ENCODE assay signal across 14 mouse cellular contexts in the genomic region with DNA sequence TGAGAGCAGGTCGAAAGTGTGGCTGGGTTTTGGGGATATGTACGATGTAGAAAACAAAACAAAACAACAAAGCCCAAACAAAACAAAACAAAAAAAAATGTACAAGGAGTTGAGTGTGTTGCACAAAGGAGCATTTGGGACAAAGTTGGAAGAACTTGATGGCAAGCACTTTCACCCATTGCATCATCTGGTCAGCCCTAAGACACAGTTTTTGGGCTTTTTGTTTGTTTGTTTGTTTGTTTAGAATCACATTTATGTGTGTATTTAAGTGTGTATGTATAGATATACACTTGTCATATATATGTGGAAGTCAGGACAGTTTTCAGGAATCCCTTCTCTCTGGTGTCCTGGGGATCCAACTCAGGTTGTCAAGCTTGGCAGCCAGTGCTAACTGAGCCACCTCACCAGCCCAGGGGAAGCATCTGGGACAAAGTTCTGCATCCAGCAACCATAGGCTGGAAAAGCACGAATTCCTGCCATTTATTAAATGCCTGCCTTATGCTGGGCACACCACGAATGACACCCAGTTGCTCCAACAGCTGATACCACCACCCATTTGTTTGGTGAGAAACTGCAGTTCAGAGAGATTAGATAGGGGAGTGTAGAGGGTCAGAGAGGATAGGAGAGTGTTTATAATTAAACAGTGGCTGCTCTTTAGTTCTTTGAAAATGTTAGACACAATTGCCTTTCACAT. TPM values are rescaled to one million over a fixed set of nuclear protein-coding genes. Genes with fewer than 3 reads are reported as not detected.
DNase-seq lines count a peak whose midpoint lies in the region; ATAC-seq and TF ChIP-seq lines count a peak whose summit lies in the region.
"Had no signal": no experiment of that assay in that cellular context is flagged by ENCODE, and none has a peak within 500 bp of the region (broad histone marks: within the 10 kb centered on the region; RNA-seq: fewer than 3 reads in every experiment).

No protein-coding gene starts in this region.

- H3K9me3 ChIP-seq in liver, postnatal 0 days (ENCODE audit: low read length) = no peaks in the 10 kb centered on the region
- H3K9me3 ChIP-seq in heart, embryonic 10.5 days = no peaks in the 10 kb centered on the region
- H3K9me3 ChIP-seq: embryonic facial prominence, embryonic 12.5 days; forebrain, embryonic 15.5 days; neural tube, embryonic 12.5 days had no signal

- 27% methylated on average over 4 of the region's 4 CpGs for WGBS in heart, adult 2 months
- 15% methylated on average over 4 of the region's 4 CpGs for WGBS in liver, postnatal 0 days (ENCODE audit: insufficient replicate concordance)
- 33% methylated on average over 4 of the region's 4 CpGs for WGBS in heart, embryonic 10.5 days

- no peak overlapping the region for H3K9ac ChIP-seq in heart, adult 2 months (ENCODE audit: low read depth, low read length)
- H3K9ac ChIP-seq in liver, postnatal 0 days (replicated peaks) = peak overlapping the region; percentile 21; the same call in 1 of the 2 replicates
- H3K9ac ChIP-seq: embryonic facial prominence, embryonic 12.5 days; forebrain, embryonic 15.5 days; neural tube, embryonic 12.5 days had no signal

- H3K4me3 ChIP-seq in heart, adult 2 months = no peak overlapping the region
- H3K4me3 ChIP-seq in brown adipose tissue, adult 24 weeks (ENCODE audit: insufficient read depth, low read depth, low read length) = no peak overlapping the region
- H3K4me3 ChIP-seq in liver, postnatal 0 days (ENCODE audit: low read depth, low read length) = no peak overlapping the region
- H3K4me3 ChIP-seq in heart, embryonic 10.5 days = no peak overlapping the region
- H3K4me3 ChIP-seq: embryonic facial prominence, embryonic 12.5 days; forebrain, embryonic 15.5 days; neural tube, embryonic 12.5 days had no signal

- peak overlapping the region; percentile 15 for H3K27ac ChIP-seq in heart, adult 2 months
- peak overlapping the region; percentile 75 for H3K27ac ChIP-seq in brown adipose tissue, adult 24 weeks (replicated peaks; ENCODE audit: low read depth, low read length)
- H3K27ac ChIP-seq in liver, postnatal 0 days (ENCODE audit: low read depth) = peak overlapping the region; percentile 78
- no peak overlapping the region for H3K27ac ChIP-seq in heart, embryonic 10.5 days
- H3K27ac ChIP-seq: forebrain, embryonic 15.5 days; neural tube, embryonic 12.5 days had no signal

- no peak for TF ChIP-seq EP300 in heart, adult 2 months (IDR thresholded peaks at IDR 0.05; ENCODE audit: insufficient read depth, low read depth, low read length)
- no peak for TF ChIP-seq EP300 in liver, postnatal 0 days (IDR thresholded peaks at IDR 0.05; ENCODE audit: low read depth)

- no peak for DNase-seq in heart, adult 2 months
- DNase-seq in heart, postnatal 14 days = no peak
- DNase-seq in 3134 (ENCODE audit: extremely low read depth, insufficient read length, low spot score) = peak; percentile 42
- no peak for DNase-seq in liver, postnatal 0 days
- DNase-seq in urinary bladder, postnatal 10 days (ENCODE audit: low spot score) = no peak
- DNase-seq in heart, embryonic 10.5 days (ENCODE audit: low spot score) = no peak
- DNase-seq: cerebellum, adult 9-11 months; midbrain, embryonic 14.5 days; right cerebral cortex, adult 18-20 months had no signal

- no peaks in the 10 kb centered on the region for H3K27me3 ChIP-seq in heart, adult 2 months (ENCODE audit: control insufficient read depth, insufficient read depth, low read length)
- no peaks in the 10 kb centered on the region for H3K27me3 ChIP-seq in liver, postnatal 0 days (ENCODE audit: insufficient read depth, low read length)
- no peaks in the 10 kb centered on the region for H3K27me3 ChIP-seq in heart, embryonic 10.5 days (ENCODE audit: insufficient read depth, poor library complexity, severe bottlenecking)
- H3K27me3 ChIP-seq: embryonic facial prominence, embryonic 12.5 days; forebrain, embryonic 15.5 days; neural tube, embryonic 12.5 days had no signal

- no peak for TF ChIP-seq POLR2A in heart, adult 2 months (IDR thresholded peaks at IDR 0.05; ENCODE audit: insufficient read depth, low read depth, low read length)

- H3K4me2 ChIP-seq in liver, postnatal 0 days (ENCODE audit: low read depth, low read length) = no peak overlapping the region
- H3K4me2 ChIP-seq: embryonic facial prominence, embryonic 12.5 days; forebrain, embryonic 15.5 days; neural tube, embryonic 12.5 days had no signal

- H3K36me3 ChIP-seq in heart, adult 2 months (ENCODE audit: control insufficient read depth, insufficient read depth, low read length) = no peaks in the 10 kb centered on the region
- no peaks in the 10 kb centered on the region for H3K36me3 ChIP-seq in liver, postnatal 0 days (replicated peaks; ENCODE audit: insufficient read depth, low read length)
- no peaks in the 10 kb centered on the region for H3K36me3 ChIP-seq in heart, embryonic 10.5 days
- H3K36me3 ChIP-seq: forebrain, embryonic 15.5 days; neural tube, embryonic 12.5 days had no signal

- no peaks in the 10 kb centered on the region for H3K79me2 ChIP-seq in heart, adult 2 months (replicated peaks; ENCODE audit: control insufficient read depth, insufficient read depth, low read length)

- ATAC-seq in liver, postnatal 0 days = no peak
- no peak for ATAC-seq in megakaryocyte, adult 5-6 weeks (ENCODE audit: poor library complexity, severe bottlenecking)
- ATAC-seq: forebrain, embryonic 15.5 days had no signal

- no peak for TF ChIP-seq CTCF in heart, adult 2 months (IDR thresholded peaks at IDR 0.05)
- TF ChIP-seq CTCF in liver, postnatal 0 days (IDR thresholded peaks at IDR 0.05; ENCODE audit: low read depth) = no peak

- peaks cover 15% of the 10 kb centered on the region for H3K4me1 ChIP-seq in heart, adult 2 months (ENCODE audit: control insufficient read depth, insufficient read depth, low read length)
- H3K4me1 ChIP-seq in brown adipose tissue, adult 24 weeks (ENCODE audit: control insufficient read depth, insufficient read depth, insufficient read length, low read length) = peaks cover 39% of the 10 kb centered on the region
- H3K4me1 ChIP-seq in liver, postnatal 0 days (ENCODE audit: insufficient read depth) = peaks cover 25% of the 10 kb centered on the region
- peaks cover 29% of the 10 kb centered on the region for H3K4me1 ChIP-seq in heart, embryonic 10.5 days

- intact Hi-C loops in heart, adult 2 months (cut with DNase I) = loop anchor here (2.0 kb wide), 1 partner anchor 17 kb away; no protein-coding TSS in a partner anchor
- intact Hi-C loops in heart, postnatal 14 days (cut with DNase I) = no loop called here

RNA-seq across cellular contexts. Expression of a gene that starts 5.5 kb away (rescaled TPM):
- total RNA-seq in heart, adult 2 months (2021) = 10 to 100 TPM; 40.8 to 47.3 TPM
- 23.5 and 34.7 TPM in 2 replicates for polyA plus RNA-seq in heart, adult 2 months (2012; rRNA removed)
- 10 to 100 TPM; 56.9 to 63.9 TPM for total RNA-seq in heart, postnatal 14 days (2021)
- polyA plus RNA-seq in brown adipose tissue, adult 24 weeks (2012; ENCODE audit: insufficient read depth, insufficient read length, missing spikeins) = 59.1 and 61.6 TPM in 2 replicates
- 8.3 and 9.1 TPM in 2 replicates for polyA plus RNA-seq in liver, postnatal 0 days (2015; fragmentation: Nextera tagmentation; extraction: Ambion mirVana)
- 26.6 and 31.6 TPM in 2 replicates for polyA plus RNA-seq in heart, embryonic 10.5 days (2016; fragmentation: Nextera tagmentation; extraction: Ambion mirVana)
- 52.2 and 73.5 TPM in 2 replicates for total RNA-seq in megakaryocyte, adult 5-6 weeks (2015)
- 59.7 and 63.8 TPM in 2 replicates for total RNA-seq in megakaryocyte, adult 5-6 weeks (2017)

RNA-seq across cellular contexts. Expression of a gene that starts 44.1 kb away (rescaled TPM):
- under 1 TPM; 0.16 to 0.43 TPM for total RNA-seq in heart, adult 2 months (2021)
- polyA plus RNA-seq in heart, adult 2 months (2012; rRNA removed) = 0.47 and 0.57 TPM in 2 replicates
- total RNA-seq in heart, postnatal 14 days (2021) = under 1 TPM; 0.29 to 0.43 TPM
- polyA plus RNA-seq in brown adipose tissue, adult 24 weeks (2012; ENCODE audit: insufficient read depth, insufficient read length, missing spikeins) = 0.59 and 1.4 TPM in 2 replicates
- polyA plus RNA-seq in liver, postnatal 0 days (2015; fragmentation: Nextera tagmentation; extraction: Ambion mirVana) = 0.17 and 0.42 TPM in 2 replicates
- polyA plus RNA-seq in heart, embryonic 10.5 days (2016; fragmentation: Nextera tagmentation; extraction: Ambion mirVana) = 1.9 and 2.0 TPM in 2 replicates
- 0.46 and 0.85 TPM in 2 replicates for total RNA-seq in megakaryocyte, adult 5-6 weeks (2015)
- total RNA-seq in megakaryocyte, adult 5-6 weeks (2017) = 1.3 and 1.5 TPM in 2 replicates
